Mouse (Mus musculus): ENCODE measurements at regions not wholly inside any gene's neighbourhood (a gene's known extent, or its start where the extent isn't known, plus 50 kb on each side); places are given as distances from the start of the nearest gene placed in this dataset.
A peak's percentile ranks its signal among the peaks of the same experiment; 100 is the strongest.

- Histone ChIP-seq H3K4me3 (ENCODE audit: insufficient read depth, low read depth, low read length) (no peak overlapping the region), H3K36me3 (ENCODE audit: control insufficient read depth, insufficient read depth, low read length) (no peaks in the 10 kb centered on the region), H3K27ac (ENCODE audit: insufficient read depth, low read depth, low read length) (no peak overlapping the region), H3K27me3 (replicated peaks; ENCODE audit: control insufficient read depth, insufficient read depth, low read length) (no peaks in the 10 kb centered on the region), H3K4me1 (ENCODE audit: control insufficient read depth, insufficient read depth, low read length) (no peaks in the 10 kb centered on the region)
- DNase-seq = no peak
- WGBS = 76% methylated on average over 6 of the region's 6 CpGs
- TF ChIP-seq CTCF (conservative IDR thresholded peaks at IDR 0.05; ENCODE audit: insufficient read depth, insufficient read length, low read depth, low read length) (no peak), POLR2A (IDR thresholded peaks at IDR 0.05; ENCODE audit: low read depth, low read length) (no peak)
Observed at GRCm38 (mm10) chr4:54493074-54493473, 451.8 kb upstream of the Zfp462 start.

- Histone ChIP-seq H3K27ac (ENCODE audit: insufficient read depth, low read depth, low read length) (no peak overlapping the region), H3K4me1 (ENCODE audit: control insufficient read depth, insufficient read depth, low read length) (no peaks in the 10 kb centered on the region), H3K4me3 (ENCODE audit: insufficient read depth, low read depth, low read length) (no peak overlapping the region), H3K27me3 (replicated peaks; ENCODE audit: control insufficient read depth, insufficient read depth, low read length) (no peaks in the 10 kb centered on the region), H3K36me3 (ENCODE audit: control insufficient read depth, insufficient read depth, low read length) (no peaks in the 10 kb centered on the region)
- DNase-seq = no peak
- TF ChIP-seq POLR2A (IDR thresholded peaks at IDR 0.05; ENCODE audit: low read depth, low read length) (no peak), CTCF (conservative IDR thresholded peaks at IDR 0.05; ENCODE audit: insufficient read depth, insufficient read length, low read depth, low read length) (no peak)
- whole genome bisulfite sequencing = 94% methylated on average over 2 of the region's 2 CpGs
Observed at GRCm38 (mm10) chr4:54497312-54497994, 447.4 kb upstream of the Zfp462 start.

- H3K4me1 ChIP-seq (ENCODE audit: control insufficient read depth, insufficient read depth, low read length) = peaks cover 2% of the 10 kb centered on the region; the same call in 1 of the 2 replicates
- whole genome bisulfite sequencing = 92% methylated on average over 1 of the region's 1 CpGs
- H3K27me3 ChIP-seq (replicated peaks; ENCODE audit: control insufficient read depth, insufficient read depth, low read length) = no peaks in the 10 kb centered on the region
- no peak overlapping the region for H3K27ac ChIP-seq (ENCODE audit: insufficient read depth, low read depth, low read length)
- no peak for DNase-seq
- no peaks in the 10 kb centered on the region for H3K36me3 ChIP-seq (ENCODE audit: control insufficient read depth, insufficient read depth, low read length)
- H3K4me3 ChIP-seq (ENCODE audit: insufficient read depth, low read depth, low read length) = no peak overlapping the region
- TF ChIP-seq POLR2A (IDR thresholded peaks at IDR 0.05; ENCODE audit: low read depth, low read length) = no peak
- no peak for TF ChIP-seq CTCF (conservative IDR thresholded peaks at IDR 0.05; ENCODE audit: insufficient read depth, insufficient read length, low read depth, low read length)
Observed at GRCm38 (mm10) chr4:54515934-54516333, 428.9 kb upstream of the Zfp462 start.

GRCm38 (mm10) chr4:54523283-54523682 is 421.6 kb upstream of the Zfp462 start:
- Histone ChIP-seq H3K27ac (ENCODE audit: insufficient read depth, low read depth, low read length) (no peak overlapping the region), H3K36me3 (ENCODE audit: control insufficient read depth, insufficient read depth, low read length) (no peaks in the 10 kb centered on the region), H3K27me3 (replicated peaks; ENCODE audit: control insufficient read depth, insufficient read depth, low read length) (no peaks in the 10 kb centered on the region), H3K4me1 (ENCODE audit: control insufficient read depth, insufficient read depth, low read length) (no peaks in the 10 kb centered on the region), H3K4me3 (ENCODE audit: insufficient read depth, low read depth, low read length) (no peak overlapping the region)
- peak; percentile 12 for DNase-seq
- TF ChIP-seq CTCF (conservative IDR thresholded peaks at IDR 0.05; ENCODE audit: insufficient read depth, insufficient read length, low read depth, low read length) (no peak), POLR2A (IDR thresholded peaks at IDR 0.05; ENCODE audit: low read depth, low read length) (no peak)
- WGBS = 64% methylated on average over 5 of the region's 5 CpGs

- no peak overlapping the region for H3K27ac ChIP-seq (ENCODE audit: insufficient read depth, low read depth, low read length)
- 35% methylated on average over 5 of the region's 5 CpGs for WGBS
- H3K27me3 ChIP-seq (replicated peaks; ENCODE audit: control insufficient read depth, insufficient read depth, low read length) = no peaks in the 10 kb centered on the region
- DNase-seq = no peak
- TF ChIP-seq POLR2A (IDR thresholded peaks at IDR 0.05; ENCODE audit: low read depth, low read length) = no peak
- TF ChIP-seq CTCF (conservative IDR thresholded peaks at IDR 0.05; ENCODE audit: insufficient read depth, insufficient read length, low read depth, low read length) = no peak
- no peaks in the 10 kb centered on the region for H3K4me1 ChIP-seq (ENCODE audit: control insufficient read depth, insufficient read depth, low read length)
- no peaks in the 10 kb centered on the region for H3K36me3 ChIP-seq (ENCODE audit: control insufficient read depth, insufficient read depth, low read length)
- no peak overlapping the region for H3K4me3 ChIP-seq (ENCODE audit: insufficient read depth, low read depth, low read length)
Observed at GRCm38 (mm10) chr4:54526003-54526586, 418.8 kb upstream of the Zfp462 start.

GRCm38 (mm10) chr4:54527660-54528059 is 417.2 kb upstream of the Zfp462 start:
- Histone ChIP-seq H3K4me1 (ENCODE audit: control insufficient read depth, insufficient read depth, low read length) (no peaks in the 10 kb centered on the region), H3K36me3 (ENCODE audit: control insufficient read depth, insufficient read depth, low read length) (no peaks in the 10 kb centered on the region), H3K4me3 (ENCODE audit: insufficient read depth, low read depth, low read length) (no peak overlapping the region), H3K27ac (ENCODE audit: insufficient read depth, low read depth, low read length) (no peak overlapping the region), H3K27me3 (replicated peaks; ENCODE audit: control insufficient read depth, insufficient read depth, low read length) (no peaks in the 10 kb centered on the region)
- WGBS = 73% methylated on average over 2 of the region's 2 CpGs
- TF ChIP-seq CTCF (conservative IDR thresholded peaks at IDR 0.05; ENCODE audit: insufficient read depth, insufficient read length, low read depth, low read length) = no peak
- TF ChIP-seq POLR2A (IDR thresholded peaks at IDR 0.05; ENCODE audit: low read depth, low read length) = no peak
- peak; percentile 43 for DNase-seq

GRCm38 (mm10) chr4:54531739-54532138 is 413.1 kb upstream of the Zfp462 start:
- Histone ChIP-seq H3K4me3 (ENCODE audit: insufficient read depth, low read depth, low read length) (no peak overlapping the region), H3K27ac (ENCODE audit: insufficient read depth, low read depth, low read length) (no peak overlapping the region), H3K27me3 (replicated peaks; ENCODE audit: control insufficient read depth, insufficient read depth, low read length) (no peaks in the 10 kb centered on the region), H3K4me1 (ENCODE audit: control insufficient read depth, insufficient read depth, low read length) (no peaks in the 10 kb centered on the region), H3K36me3 (ENCODE audit: control insufficient read depth, insufficient read depth, low read length) (no peaks in the 10 kb centered on the region)
- DNase-seq = no peak
- 93% methylated on average over 2 of the region's 2 CpGs for WGBS
- TF ChIP-seq CTCF (conservative IDR thresholded peaks at IDR 0.05; ENCODE audit: insufficient read depth, insufficient read length, low read depth, low read length) (no peak), POLR2A (IDR thresholded peaks at IDR 0.05; ENCODE audit: low read depth, low read length) (no peak)

Measured in kidney, adult 2 months (tissue).